Mouse (Mus musculus): ENCODE data around the gene Chd5.

- no peak for TF ChIP-seq CTCF (IDR thresholded peaks at IDR 0.05; ENCODE audit: control insufficient read depth, insufficient read depth, low read length)
- TF ChIP-seq POLR2A (IDR thresholded peaks at IDR 0.05; ENCODE audit: borderline replicate concordance, control insufficient read depth, low read depth, low read length) = no peak
These were observed 20.8 kb upstream of the Chd5 start for GRCm38 (mm10) chr4:152317631-152318033.

All from bone marrow, adult 2 months (tissue).